Mouse (Mus musculus) gastrocnemius, postnatal 25 days (tissue): Measurements from ENCODE around the gene Lgals9. TPM values are rescaled to one million over a fixed set of nuclear protein-coding genes. Genes with fewer than 3 reads are reported as not detected.

Experiments used
- DNase-seq: peaks from one replicate; pipeline ENCODE4 v3.0.0; 2022
- total RNA-seq, 2 experiments: library from RNA; stranded (reverse); gene quantifications; 1 replicate in 1 of 2; 2 replicates in 1 of 2; pipeline ENCODE4 v1.2.3; 2021

The Lgals9 gene
- total RNA-seq, 2 experiments from 2014 or later = 9.7 to 9.8 TPM

DNA sequence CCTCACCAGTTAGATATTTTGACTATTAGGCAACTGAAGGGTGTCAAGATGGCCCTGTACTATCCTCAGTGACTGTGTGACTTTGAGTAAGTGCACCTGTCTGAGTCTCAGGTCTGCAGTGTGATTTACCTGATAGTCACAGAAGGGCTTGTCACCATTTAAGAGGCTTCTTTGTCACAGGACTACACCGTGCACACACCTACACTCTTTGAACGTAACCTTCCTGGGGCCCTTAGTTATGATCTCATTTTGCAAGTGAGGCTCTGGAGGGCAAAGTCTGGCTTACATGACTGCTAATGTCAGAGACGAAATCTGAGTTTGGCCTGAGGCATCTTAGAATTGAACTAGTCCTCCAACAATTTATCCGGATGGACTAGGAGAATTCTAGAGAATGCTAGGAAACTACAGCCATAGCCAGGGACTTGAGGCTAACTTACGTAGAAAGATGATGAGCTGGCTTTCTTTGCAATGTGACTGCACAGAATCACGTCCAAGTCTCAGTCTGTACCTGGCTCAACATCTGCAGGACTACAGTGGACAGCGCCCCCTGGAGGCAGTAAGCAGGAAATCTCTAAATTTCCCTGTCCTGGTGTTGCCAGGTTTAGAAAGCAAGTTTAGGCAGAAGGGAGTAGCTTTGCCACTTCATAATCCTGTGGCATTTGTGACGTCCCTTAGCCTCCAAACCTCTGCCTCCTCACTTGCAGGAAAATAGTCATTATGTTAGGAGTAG lies 61.9 kb downstream of the Lgals9 start:
- no peak for DNase-seq

GRCm38 (mm10) chr11:78920411-78920939 lies 64.3 kb downstream of the Lgals9 start, which contains the start of gene Nos2:
Gene Nos2, plus strand, starts transcription at chr11:78920787.
- no peak for DNase-seq

- DNase-seq = no peak
Observed at GRCm38 (mm10) chr11:78919745-78920144, 65.0 kb downstream of the Lgals9 start.

DNA sequence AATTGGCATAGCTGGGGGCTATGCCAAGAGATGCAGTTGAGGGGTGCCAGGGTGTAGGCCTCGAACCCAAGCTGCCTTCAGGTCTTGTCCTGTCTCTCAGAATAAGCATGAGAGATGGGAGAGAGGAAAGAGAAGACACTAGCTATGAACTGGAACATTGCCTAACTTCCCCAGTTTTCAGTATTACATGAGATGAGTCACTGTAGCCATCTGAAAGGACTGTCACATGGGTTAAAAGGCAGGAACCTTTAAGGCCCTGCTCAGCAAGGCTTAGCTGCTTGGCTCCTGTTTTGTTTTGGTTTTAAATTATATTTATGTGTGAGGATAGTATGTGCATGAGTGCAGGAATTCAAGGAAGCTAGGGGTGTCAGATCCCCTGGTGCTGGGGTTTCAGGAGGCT lies 68.3 kb downstream of the Lgals9 start:
- no peak for DNase-seq

DNA sequence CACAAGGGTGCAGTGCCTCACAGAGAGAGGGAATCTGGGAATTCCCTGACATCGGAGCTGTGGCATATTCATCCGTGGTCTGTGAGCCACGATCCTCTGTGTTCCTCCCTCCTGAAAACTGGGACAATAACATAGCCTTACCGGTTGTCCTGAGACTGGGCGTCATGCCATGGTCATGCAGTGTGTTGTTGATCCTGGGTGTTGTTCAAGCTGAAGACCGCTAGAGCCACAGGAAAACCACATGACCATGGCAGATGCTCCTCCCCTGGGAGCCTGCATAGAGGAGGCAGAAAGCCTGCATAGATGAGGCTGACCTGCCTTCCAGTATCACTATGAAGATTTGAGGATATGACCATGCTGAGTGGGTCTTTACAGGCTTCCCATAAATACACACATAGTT lies 69.3 kb downstream of the Lgals9 start:
- DNase-seq = no peak

Other genes with a start within 250 kb of the Lgals9 start
- gene Ccnq, start 233.2 kb downstream of the Lgals9 start, total RNA-seq = 1 to 10 TPM; 9.5 to 10.0 TPM
- 10 to 100 TPM; 10.8 to 14.5 TPM for gene Lyrm9, start 158.4 kb downstream of the Lgals9 start, total RNA-seq
- gene Nos2, start 64.2 kb downstream of the Lgals9 start, total RNA-seq = 1 to 10 TPM in 1 of 2 experiments, under 1 TPM in 1; 0.82 to 1.7 TPM
- gene Ksr1, start 161.5 kb upstream of the Lgals9 start, total RNA-seq = 10 to 100 TPM; 67.8 to 77.2 TPM